Mouse (Mus musculus) mouse embryonic stem cell (cell line): ENCODE measurements around the gene Col1a1.

Experiments used
- in situ Hi-C, 2 experiments: fragments of 300-500 bp; cut with MboI; formaldehyde crosslinking; loops; 1 replicate in 1 of 2; 3 replicates in 1 of 2; pipeline ENCODE4 v1.14.3; 2019 to 2020; ENCODE audit warnings: low sequenced_read_pairs in 2 of 2, low pct_unique_long_range_greater_than_20kb in 1 of 2, mixed read lengths in 1 of 2; ENCODE audit not compliant: unreplicated experiment in 1 of 2

Col1a1 gene

GRCm38 (mm10) chr11:94969709-94970108 lies 33.7 kb downstream of the Col1a1 start:
- in situ Hi-C loops = loop anchor here in 1 of 2 experiments (5.0 kb wide), 1 partner anchor 32 kb away; the partner anchor contains the start of gene Col1a1

- in situ Hi-C loops = loop anchor here in 1 of 2 experiments (5.0 kb wide), 1 partner anchor 33 kb away; the partner anchor contains the start of gene Col1a1
Observed at GRCm38 (mm10) chr11:94970210-94970943, 34.4 kb downstream of the Col1a1 start.

GRCm38 (mm10) chr11:94971895-94972615 lies 36.0 kb downstream of the Col1a1 start:
- in situ Hi-C loops = loop anchor here in 1 of 2 experiments (5.0 kb wide), 1 partner anchor 35 kb away; the partner anchor contains the start of gene Col1a1

GRCm38 (mm10) chr11:94972887-94973286 lies 36.9 kb downstream of the Col1a1 start:
- in situ Hi-C loops = loop anchor here in 1 of 2 experiments (5.0 kb wide), 1 partner anchor 36 kb away; the partner anchor contains the start of gene Col1a1

GRCm38 (mm10) chr11:94973313-94973712 lies 37.3 kb downstream of the Col1a1 start:
- in situ Hi-C loops = loop anchor here in 1 of 2 experiments (5.0 kb wide), 1 partner anchor 36 kb away; the partner anchor contains the start of gene Col1a1

- in situ Hi-C loops = loop anchor here in 1 of 2 experiments (5.0 kb wide), 1 partner anchor 38 kb away; the partner anchor contains the start of gene Col1a1
Observed at GRCm38 (mm10) chr11:94974951-94975350, 38.9 kb downstream of the Col1a1 start.

- in situ Hi-C loops = no loop called here
Observed at GRCm38 (mm10) chr11:94976199-94976598, 40.2 kb downstream of the Col1a1 start, which contains the start of gene Sgca. Gene Sgca, minus strand, starts transcription at chr11:94976327.

- in situ Hi-C loops = no loop called here
Observed at GRCm38 (mm10) chr11:94978178-94978915, 42.3 kb downstream of the Col1a1 start.

GRCm38 (mm10) chr11:94978947-94979346 lies 42.9 kb downstream of the Col1a1 start:
- in situ Hi-C loops = no loop called here

- in situ Hi-C loops = no loop called here
Observed at GRCm38 (mm10) chr11:94979462-94980179, 43.6 kb downstream of the Col1a1 start.

- in situ Hi-C loops = no loop called here
Observed at GRCm38 (mm10) chr11:94985140-94985539, 49.1 kb downstream of the Col1a1 start.

- in situ Hi-C loops = no loop called here
Observed at GRCm38 (mm10) chr11:94985822-94986221, 49.8 kb downstream of the Col1a1 start.

GRCm38 (mm10) chr11:94986435-94986834 lies 50.4 kb downstream of the Col1a1 start:
- in situ Hi-C loops = no loop called here

GRCm38 (mm10) chr11:94987341-94987740 lies 51.3 kb downstream of the Col1a1 start:
- in situ Hi-C loops = no loop called here

GRCm38 (mm10) chr11:94987851-94988250 lies 51.8 kb downstream of the Col1a1 start:
- in situ Hi-C loops = no loop called here

GRCm38 (mm10) chr11:94988780-94989561 lies 52.9 kb downstream of the Col1a1 start:
- in situ Hi-C loops = no loop called here

- in situ Hi-C loops = no loop called here
Observed at GRCm38 (mm10) chr11:94989562-94990017, 53.6 kb downstream of the Col1a1 start.
